ENCODE assay signal across 17 mouse cellular contexts in the genomic region with DNA sequence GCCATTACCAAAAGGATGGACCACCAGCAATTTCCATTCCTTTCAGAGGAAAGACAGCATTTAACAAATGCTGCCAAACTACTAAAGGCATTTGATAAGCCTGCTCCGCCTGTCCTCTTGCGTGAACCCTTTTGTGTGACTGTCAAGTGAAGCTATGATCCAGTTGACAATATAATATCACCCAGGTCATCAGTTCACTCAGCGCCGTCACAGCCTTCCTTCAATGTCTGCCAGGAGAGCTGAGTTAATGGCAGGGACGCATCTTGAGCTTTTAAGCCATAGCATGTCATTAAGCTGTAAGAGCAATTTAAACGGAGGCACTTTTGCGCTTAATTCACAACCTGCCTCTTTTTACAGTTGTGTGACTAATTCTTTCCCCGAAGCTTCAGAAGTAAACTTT.
"Had no signal": no experiment of that assay in that cellular context is flagged by ENCODE, and none has a peak within 500 bp of the region (broad histone marks: within the 10 kb centered on the region; RNA-seq: fewer than 3 reads in every experiment).

No protein-coding gene starts in this region.

- H3K27me3 ChIP-seq: lung, embryonic 15.5 days; megakaryocyte, embryonic 14.5 days; midbrain, embryonic 13.5 days; midbrain, embryonic 15.5 days; neural tube, embryonic 12.5 days; stomach, embryonic 15.5 days had no signal

- H3K9ac ChIP-seq: lung, embryonic 15.5 days; midbrain, embryonic 13.5 days; midbrain, embryonic 15.5 days; neural tube, embryonic 12.5 days; stomach, embryonic 15.5 days had no signal

- H3K9me3 ChIP-seq: lung, embryonic 15.5 days; midbrain, embryonic 13.5 days; midbrain, embryonic 15.5 days; neural tube, embryonic 12.5 days; stomach, embryonic 15.5 days had no signal

- H3K36me3 ChIP-seq: lung, embryonic 15.5 days; midbrain, embryonic 13.5 days; midbrain, embryonic 15.5 days; stomach, embryonic 15.5 days had no signal

- H3K4me2 ChIP-seq: lung, embryonic 15.5 days; midbrain, embryonic 11.5 days; midbrain, embryonic 13.5 days; midbrain, embryonic 15.5 days; neural tube, embryonic 12.5 days; stomach, embryonic 15.5 days had no signal

- H3K27ac ChIP-seq: lung, embryonic 15.5 days; macrophage; midbrain, embryonic 13.5 days; midbrain, embryonic 15.5 days; neural tube, embryonic 12.5 days; stomach, embryonic 15.5 days; stomach, postnatal 0 days had no signal

- H3K4me3 ChIP-seq: lung, embryonic 15.5 days; megakaryocyte, embryonic 14.5 days; midbrain, embryonic 13.5 days; midbrain, embryonic 15.5 days; neural tube, embryonic 12.5 days; stomach, embryonic 15.5 days had no signal

- ATAC-seq: lung, postnatal 0 days; midbrain, embryonic 13.5 days; midbrain, embryonic 15.5 days had no signal

- H3K4me1 ChIP-seq: lung, embryonic 15.5 days; midbrain, embryonic 13.5 days; midbrain, embryonic 15.5 days; neural tube, embryonic 12.5 days; stomach, embryonic 15.5 days had no signal

- DNase-seq: lung, adult 2 months; lung, postnatal 14 days; lung, postnatal 36 days; right cerebral cortex, postnatal 14 days; thymus, adult 2 months; thymus, postnatal 25 days; thymus, postnatal 4 days had no signal
